Mouse (Mus musculus): ENCODE data around the gene Gm8300. TPM values are rescaled to one million over a fixed set of nuclear protein-coding genes. Genes with fewer than 3 reads are reported as not detected.

The Gm8300 gene
- polyA plus RNA-seq, 1 experiment from 2014 or later, result not detected

Other genes starting within 250 kb of the Gm8300 start
- 54.9 and 56.5 TPM in 2 replicates for gene Vipas39, start 248.1 kb upstream of the Gm8300 start, polyA plus RNA-seq (2016; fragmentation: Nextera tagmentation; extraction: Ambion mirVana)
- 294 and 305 TPM in 2 replicates for gene Ahsa1, start 247.8 kb upstream of the Gm8300 start, polyA plus RNA-seq (2016; fragmentation: Nextera tagmentation; extraction: Ambion mirVana)
- gene Ism2, start 214.6 kb upstream of the Gm8300 start, polyA plus RNA-seq (2016; fragmentation: Nextera tagmentation; extraction: Ambion mirVana), result 1.00 and 1.3 TPM in 2 replicates
- gene Sptlc2, start 126.0 kb upstream of the Gm8300 start, polyA plus RNA-seq (2016; fragmentation: Nextera tagmentation; extraction: Ambion mirVana), result 58.5 and 61.8 TPM in 2 replicates
- 311 and 324 TPM in 2 replicates for gene Slirp, start 70.4 kb upstream of the Gm8300 start, polyA plus RNA-seq (2016; fragmentation: Nextera tagmentation; extraction: Ambion mirVana)
- gene Alkbh1, start 70.3 kb upstream of the Gm8300 start, polyA plus RNA-seq (2016; fragmentation: Nextera tagmentation; extraction: Ambion mirVana), result 69.6 and 76.0 TPM in 2 replicates
- gene Snw1, start 42.0 kb upstream of the Gm8300 start, polyA plus RNA-seq (2016; fragmentation: Nextera tagmentation; extraction: Ambion mirVana), result 159 and 166 TPM in 2 replicates
- not detected in 2 replicates for gene Gm5788, start 19.6 kb upstream of the Gm8300 start, polyA plus RNA-seq (2016; fragmentation: Nextera tagmentation; extraction: Ambion mirVana)
- not detected in 2 replicates for gene Oog1, start 88.4 kb downstream of the Gm8300 start, polyA plus RNA-seq (2016; fragmentation: Nextera tagmentation; extraction: Ambion mirVana)
- not detected in 2 replicates for gene Gm4027, start 104.6 kb downstream of the Gm8300 start, polyA plus RNA-seq (2016; fragmentation: Nextera tagmentation; extraction: Ambion mirVana)
- not detected in 2 replicates for gene Gm16381, start 130.3 kb downstream of the Gm8300 start, polyA plus RNA-seq (2016; fragmentation: Nextera tagmentation; extraction: Ambion mirVana)

Data from embryonic facial prominence, embryonic 10.5 days (tissue).